Comparison of ENCODE assay signal across 23 mouse cellular contexts in genomic region chr3:122693039-122693438, GRCm38 (mm10).
"Had no signal": no experiment of that assay in that cellular context is flagged by ENCODE, and none has a peak within 500 bp of the region (broad histone marks: within the 10 kb centered on the region; RNA-seq: fewer than 3 reads in every experiment).

No protein-coding gene starts in this region.

- H3K4me1 ChIP-seq: liver, embryonic 15.5 days; lung, embryonic 15.5 days; midbrain, embryonic 10.5 days; midbrain, embryonic 12.5 days; neural tube, embryonic 13.5 days; neural tube, embryonic 15.5 days had no signal

- DNase-seq: liver, postnatal 0 days; lung, adult 2 months; lung, postnatal 14 days; lung, postnatal 36 days; midbrain, embryonic 14.5 days; retina, postnatal 1 day; right cerebral cortex, adult 18-20 months; right cerebral cortex, postnatal 25 days; right cerebral cortex, postnatal 4 days; spleen, adult 18-20 months; thymus, adult 2 months; thymus, postnatal 25 days; thymus, postnatal 4 days had no signal

- H3K4me3 ChIP-seq: liver, embryonic 15.5 days; lung, embryonic 15.5 days; midbrain, embryonic 10.5 days; midbrain, embryonic 12.5 days; myocyte; neural tube, embryonic 13.5 days; neural tube, embryonic 15.5 days had no signal

- H3K27ac ChIP-seq: liver, embryonic 15.5 days; lung, embryonic 15.5 days; macrophage; midbrain, embryonic 10.5 days; midbrain, embryonic 12.5 days; neural tube, embryonic 13.5 days; neural tube, embryonic 15.5 days had no signal

- H3K9me3 ChIP-seq: liver, embryonic 15.5 days; lung, embryonic 15.5 days; midbrain, embryonic 10.5 days; midbrain, embryonic 12.5 days; neural tube, embryonic 13.5 days; neural tube, embryonic 15.5 days had no signal

- H3K9ac ChIP-seq: liver, embryonic 15.5 days; liver, postnatal 0 days; lung, embryonic 15.5 days; midbrain, embryonic 12.5 days; neural tube, embryonic 13.5 days; neural tube, embryonic 15.5 days had no signal

- H3K36me3 ChIP-seq: liver, embryonic 15.5 days; lung, embryonic 15.5 days; midbrain, embryonic 10.5 days; midbrain, embryonic 12.5 days; neural tube, embryonic 13.5 days; neural tube, embryonic 15.5 days had no signal

- H3K27me3 ChIP-seq: liver, embryonic 15.5 days; lung, embryonic 15.5 days; midbrain, embryonic 12.5 days; neural tube, embryonic 13.5 days; neural tube, embryonic 15.5 days had no signal

- ATAC-seq: liver, postnatal 0 days; lung, postnatal 0 days; midbrain, embryonic 16.5 days had no signal
